Mouse (Mus musculus): ENCODE data around the gene Pou2f2.

Gene Pou2f2

DNA sequence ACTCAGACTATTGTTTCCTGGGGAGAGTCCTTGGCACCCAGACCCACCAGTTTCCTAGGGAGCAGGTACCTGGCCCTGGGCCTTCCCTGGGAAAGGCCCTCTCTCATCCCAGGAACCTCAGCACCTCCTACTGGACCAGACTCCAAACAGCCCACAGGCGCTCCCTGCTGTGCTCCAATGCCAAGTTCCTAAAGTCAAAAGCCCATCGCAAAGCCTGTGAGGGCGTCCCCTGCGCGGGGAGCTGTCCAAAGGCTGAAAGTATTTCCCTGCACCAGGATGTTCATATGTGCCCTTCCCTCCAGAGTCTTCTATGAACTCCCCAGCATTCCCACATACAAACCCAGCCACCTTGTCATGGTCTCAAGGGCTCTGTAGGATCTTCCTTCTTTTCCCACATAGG is 37.8 kb downstream of the Pou2f2 start:
- peak; percentile 31 for DNase-seq (ENCODE audit: low spot score)

DNA sequence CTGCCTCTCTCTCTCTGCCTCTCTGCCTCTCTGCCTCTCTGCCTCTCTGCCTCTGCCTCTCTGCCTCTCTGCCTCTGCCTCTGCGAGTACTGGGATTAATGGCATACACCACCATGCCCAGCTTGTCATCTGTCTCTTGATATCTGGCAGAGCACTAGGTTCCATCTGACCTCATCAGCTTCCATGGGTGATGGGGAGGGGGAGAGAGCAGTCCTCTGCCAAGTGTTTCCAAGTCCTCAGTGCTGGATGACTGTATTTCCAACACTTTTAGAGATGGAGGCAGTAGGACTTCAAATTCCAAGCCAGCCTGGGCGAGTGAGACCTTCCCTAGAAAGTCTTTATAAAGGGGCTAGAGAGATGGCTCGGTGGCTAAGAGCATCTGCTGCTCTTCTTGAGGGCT is 42.0 kb downstream of the Pou2f2 start:
- DNase-seq (ENCODE audit: low spot score) = no peak

DNA sequence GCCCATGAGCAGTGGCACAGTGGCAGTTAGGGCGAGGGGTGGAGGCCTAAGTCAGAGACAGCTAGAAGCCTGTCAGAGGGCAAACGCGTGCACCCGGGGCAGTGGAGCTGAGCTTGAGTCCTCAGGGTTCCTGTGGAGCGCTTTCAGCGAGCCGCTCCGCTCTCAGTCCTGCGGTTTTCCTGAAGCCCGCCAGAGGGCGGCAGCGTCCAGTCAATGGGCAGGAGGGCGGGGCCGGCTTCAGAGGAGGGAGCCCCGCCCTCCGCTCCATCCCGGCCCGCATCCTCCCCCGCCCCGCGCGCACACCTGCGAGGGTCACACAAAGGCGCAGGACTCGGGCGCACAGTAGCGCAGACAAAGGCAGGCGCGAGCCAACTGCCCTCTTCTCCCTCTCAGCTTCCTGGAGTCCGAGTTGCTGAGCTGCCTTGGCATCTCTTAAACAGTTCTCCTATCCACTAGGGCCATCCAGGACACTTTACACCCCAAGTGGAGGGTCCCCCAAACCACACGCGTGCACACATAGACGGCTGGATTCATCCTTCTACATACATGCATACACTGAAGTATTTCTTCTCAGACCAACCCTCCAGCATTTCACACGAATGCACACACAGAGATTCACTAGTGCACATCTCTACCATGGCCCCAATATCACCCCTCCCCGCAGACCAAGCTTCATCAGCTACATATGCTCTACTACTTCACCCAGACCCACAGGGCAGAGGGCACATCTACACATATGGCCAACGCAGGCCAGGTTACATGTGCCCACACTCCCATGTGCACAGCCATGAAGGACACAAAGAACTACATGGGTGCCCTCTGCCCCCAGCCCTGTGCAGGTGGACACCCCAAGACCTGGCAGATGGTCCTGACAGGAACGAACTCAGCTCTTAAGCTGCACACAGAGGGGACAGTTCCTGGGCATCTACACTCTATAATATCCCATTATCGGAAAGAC is 46.2 kb downstream of the Pou2f2 start:
- peak; percentile 61 for DNase-seq (ENCODE audit: low spot score)

DNA sequence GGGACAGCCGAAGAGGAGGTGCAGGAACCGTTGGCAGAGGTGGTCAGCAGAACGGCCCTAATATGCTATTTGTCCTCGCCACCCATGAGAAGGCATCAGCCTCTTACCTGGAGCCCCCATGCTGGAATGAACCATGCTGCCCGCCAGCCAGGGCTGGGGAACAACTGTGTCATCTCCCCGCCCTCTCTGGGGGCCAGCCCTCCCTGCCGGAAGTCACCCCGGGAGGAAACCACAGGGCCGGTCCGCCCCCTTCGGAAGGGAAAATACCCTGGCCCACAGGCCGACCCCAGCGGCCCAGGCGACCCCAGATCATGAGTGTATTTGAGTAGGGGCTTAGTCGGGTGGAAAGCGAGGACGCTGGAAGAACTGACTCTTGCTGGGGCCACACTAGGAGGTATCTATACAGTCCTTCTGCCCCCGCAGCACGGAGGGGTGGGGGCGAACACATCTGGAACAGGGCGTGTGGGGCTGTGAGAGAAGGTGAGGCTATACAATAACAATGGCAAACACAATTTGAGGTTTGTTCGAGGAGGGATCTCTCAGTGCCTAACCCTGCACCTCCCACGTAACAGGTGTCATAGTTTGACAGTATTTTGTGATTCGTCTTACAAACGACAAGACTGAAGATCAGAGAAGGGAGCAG is 47.1 kb downstream of the Pou2f2 start:
- DNase-seq (ENCODE audit: low spot score) = no peak

DNA sequence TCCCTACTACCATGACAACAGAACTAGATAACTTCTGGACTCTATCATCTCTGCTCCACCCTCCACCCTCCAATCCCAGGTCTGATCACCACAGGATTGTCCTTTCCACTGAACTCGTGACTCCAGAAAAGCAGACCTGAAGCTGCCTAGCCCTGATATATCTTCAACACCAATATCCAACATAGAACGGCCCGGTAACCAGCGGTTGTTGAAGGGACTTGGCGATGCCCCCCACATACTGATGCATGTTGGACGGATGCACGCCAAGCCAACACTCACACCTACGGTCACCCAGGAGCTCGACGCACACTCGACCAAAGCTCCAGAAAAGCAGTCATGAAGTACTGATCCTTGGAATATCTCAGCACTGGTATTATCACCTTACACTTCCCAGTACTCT is 48.3 kb downstream of the Pou2f2 start:
- DNase-seq (ENCODE audit: low spot score) = no peak

DNA sequence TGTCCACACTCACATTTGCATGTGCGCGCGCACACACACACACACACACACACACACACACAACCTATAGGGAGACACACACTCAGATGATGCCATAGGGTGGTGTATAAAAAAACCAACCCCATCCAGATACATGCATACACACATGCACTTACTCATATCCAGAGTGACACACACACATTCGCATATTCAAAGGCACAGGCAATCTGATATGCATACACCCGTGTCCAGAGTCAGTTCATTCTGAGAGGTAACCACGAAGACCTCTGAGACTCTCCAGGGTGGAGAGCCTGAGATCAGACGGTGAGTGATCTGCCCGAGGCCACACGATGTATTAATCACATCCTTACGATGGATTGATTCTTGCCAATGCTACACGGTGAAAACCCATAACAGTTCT is 49.0 kb downstream of the Pou2f2 start:
- DNase-seq (ENCODE audit: low spot score) = no peak

DNA sequence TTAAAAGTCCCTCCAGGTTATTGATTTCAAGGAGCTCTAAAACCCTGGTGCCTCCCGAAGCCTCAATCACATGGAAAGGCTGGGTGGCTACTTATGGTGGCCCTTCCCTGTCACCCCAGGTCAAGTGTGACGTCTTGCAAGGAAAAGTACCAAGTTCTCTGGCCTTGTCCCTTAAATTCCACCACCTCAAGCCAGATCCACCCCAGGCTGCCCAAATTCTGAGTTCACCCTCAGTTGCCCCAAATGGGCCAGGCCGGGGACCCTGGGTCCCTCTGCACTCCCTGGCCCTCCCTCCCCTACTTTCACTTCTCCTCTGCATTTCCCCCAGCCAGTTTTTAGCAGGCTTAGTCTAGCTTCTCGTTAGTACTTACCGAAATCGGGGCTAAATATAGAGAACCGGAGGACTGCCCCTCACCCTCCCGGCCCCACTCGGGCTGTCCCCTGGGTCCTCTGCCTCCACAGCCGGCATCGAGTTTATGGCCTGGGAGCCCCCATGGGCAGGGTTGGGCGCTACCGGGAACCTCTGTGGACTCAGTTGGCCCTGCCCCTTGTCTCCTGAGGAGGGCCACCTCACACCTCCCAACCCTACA is 50.0 kb downstream of the Pou2f2 start:
- DNase-seq (ENCODE audit: low spot score) = no peak

DNA sequence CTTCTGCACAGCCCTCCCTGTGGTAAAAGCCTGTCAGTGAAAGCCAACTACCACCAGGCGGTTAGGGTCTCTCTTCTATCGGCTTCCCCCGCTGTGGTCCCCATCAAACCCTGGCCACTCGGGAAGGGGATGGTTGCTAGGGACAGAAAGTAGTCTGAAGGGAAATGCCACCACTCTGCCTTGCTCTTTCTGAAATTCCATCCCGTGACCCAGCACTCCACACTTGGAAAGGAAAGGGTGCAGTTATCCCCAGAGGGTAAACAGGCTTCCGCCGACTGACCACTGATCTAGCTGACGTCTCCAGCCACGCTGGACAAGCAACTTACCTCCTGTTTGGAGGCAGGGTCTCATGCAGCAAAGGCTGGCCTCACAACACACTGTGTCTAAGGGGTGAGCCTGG is 51.6 kb downstream of the Pou2f2 start:
- no peak for DNase-seq (ENCODE audit: low spot score)

DNA sequence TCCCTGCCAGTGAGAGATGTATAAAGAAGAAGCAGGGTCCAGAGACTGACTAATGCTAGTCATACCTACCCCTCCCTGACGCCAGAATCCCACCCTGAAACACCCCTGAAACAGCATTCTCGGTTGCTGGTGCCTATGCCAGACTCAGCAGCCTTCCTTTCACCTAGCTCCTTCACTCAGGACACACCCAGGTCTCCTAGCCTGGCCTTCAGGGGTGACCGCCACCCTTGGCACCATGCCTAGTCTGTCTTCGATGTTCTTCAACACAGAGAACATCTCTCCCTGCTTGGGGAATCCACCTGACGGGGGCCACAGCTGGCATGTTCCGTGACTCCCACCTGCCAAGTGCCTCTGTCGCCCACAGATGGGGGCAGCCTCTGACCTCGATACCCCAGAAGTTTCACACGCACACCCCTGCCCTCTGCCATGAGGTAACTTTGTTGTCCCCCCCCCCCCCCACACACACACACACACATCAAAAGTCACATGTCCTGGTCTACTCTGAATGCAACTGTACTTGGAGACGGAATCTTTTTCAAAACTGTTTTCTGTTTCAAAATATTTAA is 53.7 kb downstream of the Pou2f2 start:
- DNase-seq (ENCODE audit: low spot score) = no peak

DNA sequence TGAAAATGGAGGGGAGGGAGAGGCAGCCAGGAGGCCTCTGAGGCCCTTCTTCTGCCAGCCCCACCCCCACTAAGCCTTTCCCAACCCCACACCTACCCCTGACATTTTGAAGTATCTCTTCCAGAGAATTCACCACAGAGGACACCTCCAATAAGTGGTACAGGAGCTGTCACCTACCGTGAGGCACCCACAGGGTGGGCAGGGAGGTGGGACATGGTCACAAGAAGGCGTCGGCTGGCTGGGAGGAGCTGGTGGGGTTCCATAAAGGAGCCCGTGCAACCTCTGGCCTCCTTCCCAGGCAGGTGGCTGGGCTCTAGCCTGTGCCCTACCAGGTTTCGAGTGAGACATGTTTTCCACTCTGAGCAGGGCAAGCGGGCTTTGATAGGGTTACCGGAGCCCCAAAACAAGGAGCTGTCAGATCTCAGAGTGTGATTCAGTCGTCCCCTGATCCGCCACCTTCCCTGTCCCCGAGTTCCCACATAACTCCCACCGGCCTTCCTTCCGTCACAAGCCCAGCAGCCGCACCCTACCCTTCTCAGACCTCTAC is 58.2 kb downstream of the Pou2f2 start:
- DNase-seq (ENCODE audit: low spot score) = no peak

DNA sequence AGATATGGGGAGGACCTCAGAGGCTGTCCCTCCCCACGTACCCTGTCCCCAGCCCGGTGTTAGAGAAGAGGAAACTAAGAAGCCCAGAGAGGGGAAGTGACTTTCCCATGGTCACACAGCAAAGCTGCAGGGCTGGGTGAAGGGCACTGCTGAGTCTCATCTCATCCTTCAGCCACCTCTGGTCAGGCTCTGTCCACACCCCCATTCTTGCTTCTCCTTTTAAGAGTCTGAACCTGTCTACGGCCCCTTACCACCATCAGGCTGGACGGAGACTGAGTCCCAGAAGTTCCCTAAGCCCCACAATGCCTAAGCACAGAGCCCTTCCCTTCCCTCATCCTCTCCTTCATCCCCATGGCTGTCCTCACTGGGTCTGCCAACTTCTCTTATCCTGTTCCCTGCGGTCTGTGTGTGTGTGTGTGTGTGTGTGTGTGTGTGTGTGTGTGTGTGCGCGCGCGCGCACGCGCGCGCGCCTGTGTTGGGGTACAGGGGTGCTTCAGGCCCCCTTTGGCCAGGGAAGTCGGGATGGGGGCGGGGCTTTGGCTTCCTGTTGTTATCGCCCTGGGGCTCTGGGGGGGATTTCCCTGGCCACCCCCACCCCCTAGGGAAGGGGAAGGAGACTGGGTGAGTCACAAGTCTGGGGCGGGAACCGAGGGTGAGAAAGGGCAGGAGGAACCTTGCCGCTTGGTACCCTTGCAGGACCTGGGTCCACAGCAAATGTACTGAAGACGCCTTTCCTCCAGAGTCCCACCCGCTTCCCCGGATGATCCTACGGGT is 59.3 kb downstream of the Pou2f2 start:
- no peak for DNase-seq (ENCODE audit: low spot score)

DNA sequence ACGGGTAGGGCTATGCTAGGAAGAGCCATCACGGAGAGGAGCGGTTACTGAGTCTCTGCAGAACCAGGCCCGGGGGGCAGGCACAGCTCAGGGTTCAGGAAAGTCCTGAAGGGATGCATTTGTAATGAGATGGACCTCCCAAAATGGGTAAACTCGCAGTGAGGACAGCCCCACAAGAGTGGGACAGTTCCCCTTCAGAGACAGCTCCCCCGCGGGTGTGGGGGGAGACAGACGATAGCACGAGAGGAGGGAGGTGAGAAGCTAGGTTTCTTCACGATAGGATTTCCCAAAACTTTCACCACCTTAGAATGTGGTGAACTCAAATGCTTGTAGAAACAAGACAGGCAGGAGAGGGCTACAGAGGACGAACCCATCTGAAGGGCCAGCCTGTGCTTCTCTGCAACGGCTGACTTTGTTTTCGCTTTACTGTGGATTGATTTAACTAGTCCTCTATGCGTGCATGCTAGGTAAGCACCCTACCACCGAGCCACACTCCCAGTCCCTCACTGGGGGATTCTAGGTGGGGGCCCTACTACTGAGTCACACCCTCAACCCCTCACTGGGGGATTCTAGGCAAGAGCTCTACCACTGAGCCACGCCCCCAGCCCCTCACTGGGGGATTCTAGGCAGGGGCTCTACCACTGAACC is 66.4 kb downstream of the Pou2f2 start:
- DNase-seq (ENCODE audit: low spot score) = no peak

DNA sequence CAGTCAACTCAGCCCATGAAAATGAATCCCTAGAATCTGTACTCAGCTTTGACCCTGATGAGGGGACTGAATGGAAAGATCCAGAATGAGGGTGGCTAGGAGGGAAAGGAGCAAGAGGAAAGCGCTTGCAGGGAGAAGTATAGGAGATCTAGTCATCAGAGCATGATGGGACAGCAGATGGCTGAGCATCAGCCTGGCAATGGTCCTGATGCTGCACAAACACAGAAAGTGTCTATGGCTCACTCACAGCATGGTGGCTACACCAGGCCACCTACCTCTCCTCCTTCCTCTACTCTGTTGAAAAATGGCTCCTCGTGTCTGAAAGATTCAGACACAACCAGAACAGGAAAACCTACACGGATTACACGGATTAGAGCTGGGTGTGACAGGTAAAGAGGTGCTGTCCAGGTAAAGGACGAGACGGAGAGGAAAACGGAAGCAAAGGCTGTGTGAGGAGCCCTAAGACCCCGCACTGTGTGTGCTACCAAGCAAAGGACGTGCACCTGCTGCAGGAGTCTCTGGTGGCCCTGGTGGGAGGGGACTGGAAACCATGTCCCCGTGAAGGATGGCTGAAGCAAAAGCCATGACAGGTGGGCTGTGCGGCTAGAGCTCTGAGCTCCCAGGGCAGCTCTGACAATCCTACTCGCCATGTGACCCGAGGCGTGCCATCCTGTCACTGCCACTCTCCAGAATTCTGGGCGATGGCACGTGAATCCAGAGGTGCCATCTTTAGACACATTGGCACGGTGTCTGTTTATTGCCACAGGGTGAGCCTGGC is 67.2 kb downstream of the Pou2f2 start:
- no peak for DNase-seq (ENCODE audit: low spot score)

DNA sequence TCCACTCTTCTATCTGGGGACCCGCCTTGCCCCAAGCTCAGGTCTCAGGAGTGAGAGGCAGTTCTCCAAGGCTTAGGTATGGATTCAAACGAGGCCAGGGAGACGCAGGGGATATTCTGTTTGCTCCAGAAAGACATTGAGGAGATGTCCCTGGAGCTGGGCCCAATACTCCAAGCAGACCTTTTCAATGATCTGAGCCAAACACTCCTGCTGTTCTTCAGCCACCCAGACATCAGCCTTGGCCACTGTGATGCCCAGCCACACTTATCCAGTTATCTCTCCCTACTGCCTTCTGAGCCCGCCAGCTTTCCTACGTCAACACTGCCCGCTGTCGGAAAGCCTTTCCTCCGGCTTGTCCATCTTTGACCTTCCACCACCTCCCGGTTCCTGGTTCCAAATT is 69.2 kb downstream of the Pou2f2 start:
- DNase-seq (ENCODE audit: low spot score) = no peak

DNA sequence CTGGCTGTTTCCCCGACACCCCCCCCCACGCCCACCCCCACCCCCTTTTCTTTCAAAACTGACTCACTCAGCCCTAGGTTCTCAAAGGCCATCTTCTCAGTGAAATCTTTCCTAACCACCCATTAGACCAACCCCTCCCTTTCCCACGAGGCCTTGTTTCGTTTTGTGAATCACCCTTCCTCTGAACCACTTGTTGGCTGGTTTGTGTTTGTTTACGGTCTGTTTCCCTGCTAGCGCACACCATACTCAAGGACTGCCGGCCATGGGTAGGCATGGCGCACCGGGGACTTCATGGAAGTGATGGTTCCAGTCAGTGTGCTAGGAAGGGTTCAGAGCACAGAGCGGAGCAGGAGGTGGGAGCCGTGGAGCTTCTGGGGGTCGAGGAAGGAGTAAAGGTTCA is 70.2 kb downstream of the Pou2f2 start:
- no peak for DNase-seq (ENCODE audit: low spot score)

DNA sequence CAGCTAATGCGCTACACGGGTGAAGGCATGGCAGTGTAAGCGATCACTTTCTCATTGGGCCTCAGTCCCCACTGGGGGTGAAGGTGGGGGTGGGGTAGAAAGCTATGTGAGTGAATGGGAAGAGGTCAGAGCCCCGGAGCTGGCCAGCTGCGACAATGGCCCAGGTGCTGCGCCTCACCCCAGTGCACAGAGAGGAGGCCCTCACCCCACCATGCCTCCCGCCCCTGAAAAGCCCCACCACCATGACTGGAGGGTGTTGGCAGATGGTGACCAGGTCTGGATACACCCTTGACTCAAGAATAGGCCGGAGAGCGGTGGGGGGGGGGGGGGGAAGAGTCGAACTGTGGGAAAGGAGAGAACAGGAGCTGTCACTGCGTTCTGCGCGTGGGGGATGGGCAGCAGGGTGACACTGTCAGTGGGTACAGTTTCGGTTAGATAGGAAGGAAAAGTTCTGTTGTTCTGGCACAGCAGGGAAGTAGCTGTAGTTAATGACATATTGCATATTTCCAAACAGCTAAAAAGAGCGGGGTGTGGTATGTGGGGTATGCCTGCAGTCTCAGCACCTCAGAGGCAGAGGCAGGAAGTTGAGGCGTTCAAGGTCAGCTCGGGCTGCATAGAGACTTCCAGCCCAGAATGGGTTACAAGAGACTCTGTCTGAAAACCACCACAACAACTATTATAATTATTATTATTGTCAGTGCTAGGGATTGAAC is 72.6 kb downstream of the Pou2f2 start:
- DNase-seq (ENCODE audit: low spot score) = no peak

DNA sequence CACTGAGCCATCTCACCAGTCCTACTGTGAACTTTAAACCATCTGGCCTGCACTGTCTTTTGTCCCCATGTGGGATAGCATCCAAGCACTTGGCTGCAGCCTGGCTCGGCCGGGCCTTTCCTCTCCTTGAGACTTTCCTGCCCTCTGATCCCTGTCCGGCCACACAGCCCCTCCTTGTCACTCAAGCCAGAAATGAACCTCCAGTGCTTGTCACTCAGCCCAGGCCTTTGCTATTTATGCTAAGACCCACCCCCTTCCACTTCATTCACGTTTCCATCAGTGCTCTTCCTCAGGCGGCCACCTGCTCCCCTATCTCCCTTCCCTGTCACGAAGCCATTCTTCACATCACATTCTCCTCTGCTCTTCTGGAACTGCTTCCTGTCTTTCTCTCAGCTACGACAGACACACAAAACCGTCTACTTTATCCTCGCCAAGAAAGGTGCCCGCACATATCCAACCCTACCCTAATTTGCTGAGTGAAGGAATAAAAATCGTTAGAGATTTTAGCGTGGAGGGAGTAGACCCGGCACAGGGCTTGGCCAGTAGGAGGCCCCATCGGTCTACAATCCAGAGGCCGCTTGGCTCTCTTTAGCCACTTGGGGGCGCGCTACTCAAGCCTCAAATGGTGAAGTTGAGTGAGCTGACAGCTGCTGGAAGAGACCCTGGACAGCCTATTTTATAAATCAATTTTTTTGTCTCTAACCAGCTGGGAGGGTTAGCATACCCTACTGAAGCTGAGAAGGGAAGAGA is 73.9 kb downstream of the Pou2f2 start:
- peak; percentile 76 for DNase-seq (ENCODE audit: low spot score)

DNA sequence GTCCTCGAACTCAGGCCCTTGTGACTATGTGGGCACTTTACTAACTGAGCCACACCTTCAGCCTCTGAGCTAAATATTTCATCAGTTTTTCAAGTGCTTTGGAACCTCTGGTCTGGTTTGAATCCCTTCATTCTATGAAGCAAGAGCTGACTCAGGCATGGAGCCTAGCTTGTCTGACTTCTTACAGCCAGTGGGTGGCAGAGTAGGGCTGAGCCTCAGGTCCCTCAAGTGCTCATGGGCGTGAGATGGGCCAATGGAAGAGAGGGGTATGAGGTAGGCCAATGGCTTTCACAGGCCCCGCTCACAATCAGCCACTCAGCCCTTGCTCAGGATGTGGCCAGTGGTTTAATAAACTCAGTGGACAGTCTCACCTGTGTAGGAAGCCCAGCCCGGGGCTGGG is 79.9 kb downstream of the Pou2f2 start:
- DNase-seq (ENCODE audit: low spot score) = peak; percentile 59

DNA sequence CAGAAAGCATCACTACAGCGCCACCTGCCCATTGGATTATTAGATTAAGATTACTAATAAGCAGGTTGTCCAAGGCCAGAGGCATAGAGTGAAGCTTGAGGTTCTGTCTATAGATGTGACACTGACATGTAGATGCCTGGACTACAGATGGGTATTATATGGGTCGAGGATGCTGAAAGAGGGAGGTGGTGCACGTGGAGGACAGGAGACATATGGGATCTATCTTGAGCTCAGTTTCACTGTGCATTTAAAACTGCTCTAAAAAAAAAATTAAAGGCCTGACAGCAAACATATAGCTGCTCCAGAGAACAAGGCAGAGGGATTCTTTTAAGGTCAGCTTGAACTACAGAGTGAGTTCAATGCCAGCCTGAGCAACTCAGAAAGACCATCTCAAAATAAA is 81.4 kb downstream of the Pou2f2 start:
- DNase-seq (ENCODE audit: low spot score) = no peak

All from adipocyte (in vitro differentiated cells).